Mouse (Mus musculus): ENCODE results near the gene Polr1c. TPM values are rescaled to one million over a fixed set of nuclear protein-coding genes. Genes with fewer than 3 reads are reported as not detected.

Gene Polr1c
- total and polyA plus RNA-seq, 3 experiments: 195 to 197 TPM; not detected in 1

DNA sequence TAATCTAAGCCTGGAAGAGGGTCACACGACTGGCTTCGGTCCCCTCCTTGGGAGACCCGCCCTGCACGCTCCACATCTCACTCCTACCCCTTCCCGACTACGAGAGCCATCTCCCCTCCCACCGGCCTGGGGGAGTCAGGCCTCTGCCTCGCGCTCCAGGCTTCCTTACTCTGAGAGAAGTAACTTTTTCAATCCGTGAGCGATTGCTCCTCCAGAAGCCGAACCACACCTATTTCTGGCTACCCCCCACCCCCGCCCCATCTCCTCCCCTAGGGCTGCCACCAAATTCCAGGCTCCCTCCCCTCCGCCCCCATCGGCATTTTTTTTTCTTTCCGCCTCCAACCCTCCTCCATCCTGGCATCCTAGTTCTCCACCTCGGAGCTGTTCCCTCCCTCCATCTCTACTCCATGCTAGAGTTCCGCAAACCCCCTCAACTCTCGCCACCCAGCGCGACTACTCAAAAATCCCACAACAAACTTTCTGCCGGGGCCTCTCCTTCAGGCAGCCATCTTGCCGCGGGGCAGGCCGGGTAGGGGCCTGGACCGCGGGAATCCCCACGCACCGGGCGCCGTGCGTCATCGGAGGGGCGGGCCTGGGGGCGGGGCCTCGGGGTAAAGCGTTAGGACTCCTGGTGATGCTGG is 34.7 kb upstream of the Polr1c start, which contains the start of gene Tjap1 (continued):
- TF ChIP-seq TAL1 (IDR thresholded peaks at IDR 0.05; ENCODE audit: low read length) (no peak), POLR2AphosphoS2 (IDR thresholded peaks at IDR 0.05; ENCODE audit: low read length) (peak; percentile 73; the same call in 1 of the 2 replicates), BHLHE40 (IDR thresholded peaks at IDR 0.05; ENCODE audit: borderline replicate concordance, low read depth, low read length) (no peak), MYC (IDR thresholded peaks at IDR 0.05; ENCODE audit: low read depth, low read length) (no peak), SMC3 (IDR thresholded peaks at IDR 0.05; ENCODE audit: low read depth, low read length) (no peak), CHD2 (IDR thresholded peaks at IDR 0.05; ENCODE audit: low read length) (no peak), TBP (IDR thresholded peaks at IDR 0.05; ENCODE audit: low read depth, low read length) (peak; percentile 56; the same call in 1 of the 2 replicates), TCF12 (IDR thresholded peaks at IDR 0.05; ENCODE audit: low read depth, low read length) (0 out of 2 replicates have a peak, but pooled peaks have one; percentile 5), ZMIZ1 (IDR thresholded peaks at IDR 0.05; ENCODE audit: low read depth, low read length) (no peak), USF1 (IDR thresholded peaks at IDR 0.05; ENCODE audit: low read depth, low read length) (no peak), UBTF (IDR thresholded peaks at IDR 0.05; ENCODE audit: borderline replicate concordance, insufficient read depth, low read depth, low read length) (no peak), MEF2A (IDR thresholded peaks at IDR 0.05; ENCODE audit: extremely low read depth, insufficient replicate concordance, low read depth, low read length, poor library complexity, severe bottlenecking) (no peak), ZKSCAN1 (IDR thresholded peaks at IDR 0.05; ENCODE audit: low read depth, low read length) (no peak)

DNA sequence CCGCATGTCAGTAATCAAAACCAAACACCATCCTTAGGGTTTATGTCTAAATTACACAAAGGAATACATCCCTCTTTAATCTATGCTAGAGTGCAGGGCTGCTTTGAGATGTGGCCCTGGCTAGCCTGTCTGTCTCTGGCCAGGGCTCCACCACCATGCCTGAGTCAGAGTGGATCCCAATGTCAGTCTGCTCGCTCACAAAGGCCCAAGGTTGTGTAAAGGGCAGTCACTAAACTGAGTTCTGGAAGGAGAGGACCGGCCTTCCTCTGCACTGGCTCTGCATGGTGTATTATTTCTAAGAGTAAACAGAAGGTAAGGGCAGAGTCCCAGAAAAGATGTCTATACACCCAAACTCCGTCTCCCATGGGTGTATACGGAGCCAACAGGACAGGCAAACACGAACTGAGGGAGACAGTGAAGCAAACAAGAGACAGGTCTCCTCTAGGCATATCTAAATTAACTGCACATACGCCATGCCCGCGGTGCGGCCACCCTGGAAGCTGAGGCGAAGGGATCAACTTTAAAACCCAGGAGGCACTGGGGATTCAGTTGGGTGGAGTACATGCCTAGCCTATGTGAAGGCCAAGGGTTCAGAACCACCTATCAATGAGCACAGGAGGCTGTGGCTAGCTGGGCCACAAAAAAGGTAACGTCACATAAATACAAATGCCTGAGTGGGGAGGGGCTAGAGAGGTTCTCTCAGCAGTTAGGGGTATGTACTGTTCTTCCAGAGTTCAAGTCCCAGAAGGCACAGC is 30.3 kb upstream of the Polr1c start:
- DNase-seq (ENCODE audit: low read depth, low spot score): no peak
- H3K36me3 ChIP-seq (ENCODE audit: control insufficient read depth in 1 of 2, insufficient read depth in 2 of 2, low read length in 2 of 2): peaks cover 4 to 9% of the 10 kb centered on the region in 2 experiments
- no peaks in the 10 kb centered on the region for H3K9me3 ChIP-seq (replicated peaks; ENCODE audit: insufficient read depth, low read length)
- H3K27ac ChIP-seq (ENCODE audit: control insufficient read depth, low read depth, low read length): no peak overlapping the region
- H3K9ac ChIP-seq (ENCODE audit: control insufficient read depth, low read depth, low read length, poor library complexity, severe bottlenecking): no peak overlapping the region
- H3K4me3 ChIP-seq (ENCODE audit: control insufficient read depth in 1 of 2, insufficient read depth in 1 of 2, low read depth in 2 of 2, low read length in 2 of 2): no peak overlapping the region
- no peak for TF ChIP-seq MXI1 (IDR thresholded peaks at IDR 0.05; ENCODE audit: low read depth, low read length)
- no peak for TF ChIP-seq POLR2AphosphoS2 (IDR thresholded peaks at IDR 0.05; ENCODE audit: low read length)
- no peak for TF ChIP-seq SMC3 (IDR thresholded peaks at IDR 0.05; ENCODE audit: low read depth, low read length)
- no peak for TF ChIP-seq BHLHE40 (IDR thresholded peaks at IDR 0.05; ENCODE audit: borderline replicate concordance, low read depth, low read length)
- H3K4me1 ChIP-seq (ENCODE audit: control insufficient read depth in 1 of 2, insufficient read depth in 2 of 2, low read length in 2 of 2): peaks cover 0 to 10% of the 10 kb centered on the region in 2 experiments; a peak in 3 of 4 replicates
- H3K79me2 ChIP-seq (ENCODE audit: control insufficient read depth, insufficient read depth, low read length, poor library complexity): peaks cover 23% of the 10 kb centered on the region
- no peaks in the 10 kb centered on the region for H3K27me3 ChIP-seq (ENCODE audit: control insufficient read depth in 1 of 2, insufficient read depth in 2 of 2, low read length in 2 of 2)

DNA sequence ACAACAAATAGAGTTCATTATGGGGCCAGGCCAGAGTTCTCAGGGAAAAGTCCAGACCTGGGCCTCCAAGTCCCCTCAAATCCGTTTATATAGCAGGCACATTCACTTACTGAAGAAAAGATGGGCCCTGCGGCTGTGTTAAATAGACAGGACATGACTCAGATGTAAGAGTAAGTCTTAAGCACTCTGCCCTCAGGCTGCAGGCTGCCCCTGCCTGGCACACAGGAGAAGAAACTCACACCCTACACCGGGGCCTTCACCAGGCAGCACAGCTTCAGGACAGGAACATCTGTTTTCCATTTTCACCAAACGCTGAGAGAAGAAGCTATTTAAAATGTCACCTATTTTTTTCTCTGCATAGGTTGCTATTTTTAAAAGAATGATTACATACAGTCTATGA is 29.7 kb upstream of the Polr1c start:
- no peak overlapping the region for H3K9ac ChIP-seq (ENCODE audit: control insufficient read depth, low read depth, low read length, poor library complexity, severe bottlenecking)
- peaks cover 0 to 9% of the 10 kb centered on the region in 2 experiments; a peak in 2 of 4 replicates for H3K4me1 ChIP-seq (ENCODE audit: control insufficient read depth in 1 of 2, insufficient read depth in 2 of 2, low read length in 2 of 2)
- H3K79me2 ChIP-seq (ENCODE audit: control insufficient read depth, insufficient read depth, low read length, poor library complexity): peaks cover 22% of the 10 kb centered on the region
- no peak for DNase-seq (ENCODE audit: low read depth, low spot score)
- H3K36me3 ChIP-seq (ENCODE audit: control insufficient read depth in 1 of 2, insufficient read depth in 2 of 2, low read length in 2 of 2): peaks cover 4 to 9% of the 10 kb centered on the region in 2 experiments
- no peak overlapping the region for H3K27ac ChIP-seq (ENCODE audit: control insufficient read depth, low read depth, low read length)
- TF ChIP-seq ZC3H11A (IDR thresholded peaks at IDR 0.05; ENCODE audit: low read depth, low read length) (no peak), BHLHE40 (IDR thresholded peaks at IDR 0.05; ENCODE audit: borderline replicate concordance, low read depth, low read length) (no peak), JUND (IDR thresholded peaks at IDR 0.05; ENCODE audit: low read depth, low read length) (no peak), SIN3A (IDR thresholded peaks at IDR 0.05; ENCODE audit: low read length) (no peak), ZMIZ1 (IDR thresholded peaks at IDR 0.05; ENCODE audit: low read depth, low read length) (no peak), MYC (IDR thresholded peaks at IDR 0.05; ENCODE audit: low read depth, low read length) (no peak), POLR2A (IDR thresholded peaks at IDR 0.05; ENCODE audit: control insufficient read depth in 1 of 2, insufficient read depth in 1 of 2, low read depth in 1 of 2, low read length in 2 of 2, poor library complexity in 1 of 2) (no peak), ELF1 (IDR thresholded peaks at IDR 0.05; ENCODE audit: low read depth, low read length) (no peak), SMC3 (IDR thresholded peaks at IDR 0.05; ENCODE audit: low read depth, low read length) (no peak), MAFK (IDR thresholded peaks at IDR 0.05; ENCODE audit: borderline replicate concordance, low read depth, low read length) (no peak), TBP (IDR thresholded peaks at IDR 0.05; ENCODE audit: low read depth, low read length) (no peak), KAT2A (conservative IDR thresholded peaks at IDR 0.05; ENCODE audit: low read depth, low read length) (no peak), MYB (IDR thresholded peaks at IDR 0.05; ENCODE audit: low read depth, low read length) (no peak), GATA1 (IDR thresholded peaks at IDR 0.05; ENCODE audit: low read depth, low read length) (no peak), UBTF (IDR thresholded peaks at IDR 0.05; ENCODE audit: borderline replicate concordance, insufficient read depth, low read depth, low read length) (no peak), RCOR1 (IDR thresholded peaks at IDR 0.05; ENCODE audit: low read depth, low read length) (no peak), CHD2 (IDR thresholded peaks at IDR 0.05; ENCODE audit: low read length) (no peak)
- no peaks in the 10 kb centered on the region for H3K9me3 ChIP-seq (replicated peaks; ENCODE audit: insufficient read depth, low read length)
- H3K4me3 ChIP-seq (ENCODE audit: control insufficient read depth in 1 of 2, insufficient read depth in 1 of 2, low read depth in 2 of 2, low read length in 2 of 2): no peak overlapping the region
- no peaks in the 10 kb centered on the region for H3K27me3 ChIP-seq (ENCODE audit: control insufficient read depth in 1 of 2, insufficient read depth in 2 of 2, low read length in 2 of 2)

Measured in MEL (cell line).